Mouse (Mus musculus) embryonic fibroblast, embryonic 13.5 days (primary cell): ENCODE results near the gene Fut8. TPM values are rescaled to one million over a fixed set of nuclear protein-coding genes. Genes with fewer than 3 reads are reported as not detected.

Experiments
- H3K27ac ChIP-seq: 2 replicates; pipeline ENCODE4 v1.5.1; 2012; ENCODE audit warnings: low read length, control low read depth, inconsistent platforms; ENCODE audit not compliant: insufficient read depth
- H3K4me1 ChIP-seq: 2 replicates; pipeline ENCODE4 v1.6.1; 2011; ENCODE audit warnings: low read length; ENCODE audit not compliant: control insufficient read depth, insufficient read depth
- H3K4me3 ChIP-seq: 2 replicates; pipeline ENCODE4 v1.5.1; 2011; ENCODE audit warnings: mild to moderate bottlenecking, control low read depth, low read length; ENCODE audit not compliant: insufficient read depth
- CTCF ChIP-seq: IDR thresholded peaks from 2 replicates; pipeline ENCODE4 v1.5.1; 2011; ENCODE audit warnings: mild to moderate bottlenecking, control low read depth, low read length, moderate library complexity, borderline replicate concordance; ENCODE audit not compliant: insufficient read depth
- POLR2A ChIP-seq: IDR thresholded peaks from 2 replicates; pipeline ENCODE4 v1.6.1; 2011; ENCODE audit warnings: low read depth, mild to moderate bottlenecking, control low read depth, low read length, moderate library complexity
- polyA plus RNA-seq: library from polyadenylated mRNA; stranded (reverse); fragments of >200 nt; gene quantifications from 2 replicates; pipeline ENCODE4 v1.2.4, GENCODE M21; 2011; ENCODE audit warnings: low read depth; ENCODE audit not compliant: missing spikeins, insufficient read length

Fut8 gene
- polyA plus RNA-seq, 1 experiment: 38.2 TPM

DNA sequence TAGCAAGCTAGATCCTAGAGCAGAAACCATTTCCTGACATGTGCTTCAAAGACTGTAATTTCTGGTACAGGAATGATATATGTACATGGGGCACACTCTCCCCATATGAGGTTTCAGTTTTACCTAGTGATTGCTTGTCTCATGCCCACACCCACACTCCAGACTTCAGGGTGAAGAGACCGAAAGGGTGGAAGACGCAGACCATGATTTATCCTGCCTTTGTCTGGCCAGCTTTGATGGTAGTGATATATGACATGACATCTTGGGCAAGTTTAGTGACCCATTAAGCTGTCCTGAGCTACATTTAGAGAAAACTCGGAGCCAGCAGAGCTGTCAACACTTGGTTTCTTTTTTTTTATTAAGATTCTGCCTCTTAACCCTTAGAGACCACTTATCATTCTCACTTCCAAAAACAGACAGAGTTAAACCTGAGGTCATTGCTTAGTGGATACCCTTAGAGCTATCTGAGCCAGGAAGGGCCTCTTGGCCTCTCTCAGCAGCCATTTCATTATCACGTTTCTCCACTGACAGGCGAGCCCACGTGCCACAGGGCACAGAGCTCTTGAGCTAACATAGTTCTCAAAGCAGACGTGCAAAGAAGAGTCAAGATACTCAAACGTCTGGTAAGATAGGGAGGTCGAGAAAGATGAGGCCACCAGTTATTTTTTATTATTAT is 245.4 kb downstream of the Fut8 start:
- TF ChIP-seq CTCF: no peak
- no peak for TF ChIP-seq POLR2A

DNA sequence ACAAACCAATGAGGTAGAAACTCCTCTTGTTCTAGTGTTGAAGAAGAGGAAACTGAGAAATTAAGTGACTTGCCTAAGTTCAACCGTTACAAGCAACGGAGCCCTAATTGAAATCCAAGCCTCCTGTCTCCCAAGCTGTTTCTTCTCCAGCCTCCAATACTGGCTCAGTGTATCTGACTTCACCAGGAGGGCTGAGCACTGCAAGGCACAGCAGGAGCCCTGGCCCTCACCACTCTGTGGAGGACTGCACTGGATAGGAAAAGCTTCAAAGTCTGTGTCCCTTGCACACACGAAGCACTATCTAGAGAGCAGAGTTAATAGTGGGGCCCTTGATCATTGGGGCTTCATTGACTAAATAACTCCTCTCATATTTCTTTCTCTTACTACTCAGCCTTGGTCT is 246.8 kb downstream of the Fut8 start:
- Histone ChIP-seq H3K4me3 (no peak overlapping the region), H3K27ac (no peak overlapping the region), H3K4me1 (peaks cover 2% of the 10 kb centered on the region; the same call in 1 of the 2 replicates)
- no peak for TF ChIP-seq POLR2A
- no peak for TF ChIP-seq CTCF

More for the DNA sequence above, 245.4 kb downstream of the Fut8 start:
- H3K27ac ChIP-seq: no peak overlapping the region
- H3K4me1 ChIP-seq: peaks cover 3% of the 10 kb centered on the region; the same call in 1 of the 2 replicates
- no peak overlapping the region for H3K4me3 ChIP-seq

DNA sequence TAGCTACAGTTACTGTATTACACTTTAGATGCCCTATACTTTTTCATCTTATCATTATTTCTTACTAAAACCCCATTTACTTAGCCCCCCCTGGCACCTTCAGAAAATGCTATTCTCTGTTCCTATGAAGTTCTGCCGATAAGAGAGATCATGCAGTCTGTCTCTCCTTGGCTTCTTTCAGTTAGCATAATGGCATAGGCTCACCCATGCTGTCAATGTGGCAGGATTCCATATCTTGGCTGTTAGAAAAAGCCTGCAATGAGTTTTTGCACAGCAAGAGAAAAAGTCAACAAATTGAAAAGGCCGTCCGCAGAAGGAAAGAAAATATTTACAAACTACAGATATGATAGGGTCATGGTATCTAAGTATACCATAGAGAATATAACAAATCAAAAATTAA is 253.6 kb downstream of the Fut8 start:
- Histone ChIP-seq H3K4me3 (no peak overlapping the region), H3K27ac (no peak overlapping the region), H3K4me1 (no peaks in the 10 kb centered on the region)
- TF ChIP-seq CTCF (no peak), POLR2A (no peak)

DNA sequence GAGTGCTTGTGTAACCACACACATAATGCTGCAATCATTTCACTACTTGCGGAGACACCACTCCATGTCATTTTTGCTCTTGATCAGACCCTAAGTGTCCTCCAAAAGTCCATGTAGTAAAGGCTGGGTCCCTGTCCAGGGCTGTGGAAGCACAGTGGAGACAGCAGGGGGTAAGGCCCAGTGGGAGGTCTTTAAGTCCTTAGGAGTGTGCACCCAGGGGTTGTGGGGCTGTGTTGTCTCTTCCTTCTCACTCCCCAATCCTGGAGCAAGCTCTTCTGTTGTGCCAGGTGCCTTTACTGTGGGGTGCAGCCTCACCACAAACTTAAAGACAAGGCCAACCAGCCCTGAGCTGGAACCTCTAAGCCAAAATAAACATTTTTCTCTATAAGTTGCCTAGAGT is 257.9 kb downstream of the Fut8 start:
- Histone ChIP-seq H3K4me1 (no peaks in the 10 kb centered on the region), H3K4me3 (no peak overlapping the region), H3K27ac (no peak overlapping the region)
- TF ChIP-seq POLR2A (no peak), CTCF (no peak)

DNA sequence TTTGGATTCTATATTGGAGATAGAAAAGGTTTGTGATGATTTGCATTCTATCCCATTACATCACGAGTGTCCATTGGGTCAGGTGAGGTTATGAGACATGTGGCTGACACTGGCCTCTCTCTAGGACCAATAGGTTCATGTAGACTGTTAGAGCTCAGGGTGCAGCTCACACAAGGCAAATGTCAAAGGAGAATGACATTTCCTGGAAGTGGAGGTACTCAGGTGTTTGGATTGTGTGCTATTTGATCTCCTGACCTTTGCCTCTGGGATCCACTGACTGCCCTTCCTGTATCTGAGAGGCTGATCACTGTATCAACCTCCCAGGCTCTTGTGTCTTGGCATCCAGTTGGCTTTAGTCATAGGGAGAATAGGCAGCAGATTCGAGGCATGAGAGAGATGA is 260.2 kb downstream of the Fut8 start:
- no peak for TF ChIP-seq POLR2A
- no peak for TF ChIP-seq CTCF
- no peak overlapping the region for H3K4me3 ChIP-seq

DNA sequence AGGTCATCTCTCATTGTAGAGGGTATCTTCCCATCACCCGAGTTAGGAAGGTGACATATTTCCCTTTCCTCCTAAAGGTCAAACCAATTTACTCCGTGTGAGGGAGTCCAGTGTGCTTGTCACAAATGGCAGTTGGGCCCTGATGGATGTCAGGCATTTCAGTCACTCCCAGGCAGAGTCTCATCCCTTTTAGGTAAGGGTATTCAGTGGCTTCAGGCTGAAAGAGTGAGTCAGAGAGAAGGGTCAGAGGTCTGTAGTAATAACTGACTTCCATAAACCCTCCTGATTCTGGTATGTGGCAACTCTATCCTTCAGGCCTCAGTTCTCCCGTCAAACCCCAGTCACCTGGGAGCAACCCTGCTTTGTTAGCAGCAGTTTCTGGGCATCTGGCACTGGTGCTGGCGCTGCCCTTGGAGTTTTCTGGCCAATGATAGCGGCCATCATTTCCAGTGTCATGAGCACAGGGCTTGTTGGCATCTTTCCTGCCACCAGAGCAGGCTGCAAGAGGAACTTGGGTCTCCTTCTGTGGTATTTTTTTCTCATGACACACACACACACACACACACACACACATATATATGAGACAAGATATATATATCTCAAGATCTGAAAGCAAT is 262.6 kb downstream of the Fut8 start:
- H3K4me3 ChIP-seq: no peak overlapping the region
- no peak overlapping the region for H3K27ac ChIP-seq
- H3K4me1 ChIP-seq: no peaks in the 10 kb centered on the region
- no peak for TF ChIP-seq POLR2A
- no peak for TF ChIP-seq CTCF

More for the DNA sequence above, 260.2 kb downstream of the Fut8 start:
- no peaks in the 10 kb centered on the region for H3K4me1 ChIP-seq
- H3K27ac ChIP-seq: no peak overlapping the region

DNA sequence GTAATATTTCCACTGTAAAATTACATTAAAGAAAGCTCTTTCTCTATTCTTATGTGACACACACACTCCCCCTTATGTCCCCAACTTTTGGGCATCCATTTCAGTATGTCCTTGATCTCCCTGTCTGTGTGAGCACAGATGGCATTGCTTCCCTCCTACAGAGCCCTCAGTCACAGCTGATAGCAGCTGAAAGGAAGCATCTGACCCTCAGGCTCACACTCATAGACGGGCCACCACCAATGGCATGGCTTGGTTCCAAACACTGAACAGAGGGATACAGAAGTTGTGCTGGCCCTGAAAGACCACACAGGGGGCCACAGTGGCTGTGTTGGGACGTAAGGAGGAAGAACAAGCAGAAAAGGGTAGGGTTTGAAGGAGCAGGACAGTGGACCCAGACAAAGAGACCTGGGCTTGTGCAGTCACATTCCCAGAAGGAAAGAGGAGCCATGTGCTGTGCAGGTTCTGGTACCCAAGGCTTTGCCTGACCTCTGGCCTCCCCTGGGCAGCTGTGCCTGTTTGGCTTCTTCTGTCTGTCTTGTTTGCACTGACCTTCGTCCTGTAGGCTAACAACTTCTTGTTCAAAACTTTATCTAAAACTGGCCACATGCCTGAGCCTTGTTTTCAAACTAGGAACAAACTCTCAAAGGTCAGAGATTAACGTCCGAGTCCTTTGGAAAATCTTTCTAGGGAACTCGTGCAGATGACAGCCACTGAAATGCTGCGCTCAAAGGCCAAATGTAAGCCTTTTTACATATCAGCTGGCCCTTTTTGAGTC is 263.7 kb downstream of the Fut8 start:
- TF ChIP-seq CTCF (no peak), POLR2A (no peak)
- no peaks in the 10 kb centered on the region for H3K4me1 ChIP-seq
- no peak overlapping the region for H3K4me3 ChIP-seq
- no peak overlapping the region for H3K27ac ChIP-seq

DNA sequence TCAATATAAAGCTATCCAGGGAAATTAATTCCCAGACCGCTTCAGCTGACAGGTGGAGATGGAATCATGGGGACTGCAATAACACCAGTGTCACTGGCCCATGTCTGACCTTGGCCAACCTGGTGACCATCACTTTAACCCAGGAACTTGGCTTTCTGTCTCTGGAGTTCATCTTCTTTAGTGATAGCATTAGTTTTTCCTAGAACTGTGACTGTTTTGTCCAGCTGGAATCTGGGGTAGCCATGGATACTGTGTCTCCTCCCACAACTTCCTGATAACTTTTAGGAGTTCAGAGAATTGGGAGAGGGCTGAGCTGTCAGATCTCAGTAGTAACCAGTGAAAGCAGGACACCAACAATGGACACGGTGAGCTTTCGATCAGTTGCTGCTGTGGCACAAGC is 264.3 kb downstream of the Fut8 start:
- Histone ChIP-seq H3K4me3 (no peak overlapping the region), H3K27ac (no peak overlapping the region), H3K4me1 (no peaks in the 10 kb centered on the region)
- TF ChIP-seq CTCF (no peak), POLR2A (no peak)

DNA sequence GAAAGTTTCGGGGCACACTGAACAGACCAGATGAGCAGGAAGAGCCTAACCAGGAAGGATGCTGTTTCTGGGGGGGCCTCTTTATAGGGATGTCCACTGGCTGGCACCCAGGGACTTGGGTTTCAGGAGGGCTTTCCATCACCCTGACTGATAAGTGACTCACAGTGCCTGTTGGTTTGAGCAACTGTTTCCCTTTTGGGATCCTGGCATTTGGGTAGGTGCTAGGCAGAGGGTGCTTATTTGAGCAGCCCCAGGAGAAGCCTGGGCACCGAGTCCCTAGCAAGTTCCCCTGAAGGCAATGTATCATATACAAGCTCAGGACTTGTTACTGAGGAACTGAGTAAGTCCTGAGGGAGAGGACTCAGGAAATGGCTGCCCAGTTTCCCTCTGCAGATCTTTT is 267.5 kb downstream of the Fut8 start:
- Histone ChIP-seq H3K27ac (no peak overlapping the region), H3K4me1 (no peaks in the 10 kb centered on the region), H3K4me3 (no peak overlapping the region)
- TF ChIP-seq CTCF (no peak), POLR2A (no peak)

DNA sequence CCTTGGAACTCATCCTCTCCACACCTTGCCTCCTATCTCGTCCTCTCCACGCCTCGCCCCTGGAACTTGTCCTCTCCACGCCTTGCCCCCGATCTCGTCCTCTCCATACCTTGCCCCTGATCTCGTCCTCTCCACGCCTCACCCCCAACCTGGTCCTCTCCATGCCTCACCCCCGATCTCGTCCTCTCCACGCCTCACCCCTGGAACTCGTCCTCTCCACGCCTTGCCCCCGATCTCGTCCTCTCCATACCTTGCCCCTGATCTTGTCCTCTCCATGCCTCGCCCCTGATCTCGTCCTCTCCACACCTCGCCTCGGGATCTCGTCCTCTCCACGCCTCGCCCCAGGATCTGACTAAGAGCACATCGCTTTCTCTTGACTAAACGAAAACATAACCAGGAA is 269.8 kb downstream of the Fut8 start:
- no peak overlapping the region for H3K4me3 ChIP-seq
- no peaks in the 10 kb centered on the region for H3K4me1 ChIP-seq
- no peak for TF ChIP-seq CTCF
- no peak for TF ChIP-seq POLR2A
- H3K27ac ChIP-seq: no peak overlapping the region
